Mouse (Mus musculus): ENCODE measurements around the gene Rtkn. TPM values are rescaled to one million over a fixed set of nuclear protein-coding genes. Genes with fewer than 3 reads are reported as not detected.
A peak's percentile ranks its signal among the peaks of the same experiment; 100 is the strongest.

Rtkn gene
- total RNA-seq, 1 experiment: 20.0 TPM

GRCm38 (mm10) chr6:83140044-83140443, 4.8 kb downstream of the Rtkn start:
- H3K27ac ChIP-seq (ENCODE audit: insufficient read depth, low read depth, low read length, poor library complexity, severe bottlenecking): no peak overlapping the region
- H3K4me1 ChIP-seq (ENCODE audit: control insufficient read depth in 2 of 2, insufficient read depth in 2 of 2, low read length in 2 of 2, poor library complexity in 1 of 2): peaks cover 3 to 10% of the 10 kb centered on the region in 2 experiments; a peak in 3 of 4 replicates
- no peak for DNase-seq (ENCODE audit: low read depth, low spot score)
- H3K36me3 ChIP-seq (ENCODE audit: control insufficient read depth, insufficient read depth, low read length, poor library complexity, severe bottlenecking): no peaks in the 10 kb centered on the region
- no peak overlapping the region for H3K9ac ChIP-seq (ENCODE audit: insufficient read depth, low read depth, low read length, poor library complexity, severe bottlenecking)
- no peak for TF ChIP-seq ZNF384 (IDR thresholded peaks at IDR 0.05; ENCODE audit: low read depth, low read length)
- in situ Hi-C loops (cut with MboI; ENCODE audit: low sequenced_read_pairs in 2 of 2, unreplicated experiment in 2 of 2): no loop called here
- H3K9me3 ChIP-seq (ENCODE audit: control insufficient read depth, insufficient read depth, low read depth, low read length): no peaks in the 10 kb centered on the region
- H3K4me3 ChIP-seq (ENCODE audit: insufficient read depth in 1 of 2, low read depth in 1 of 2, low read length in 2 of 2, poor library complexity in 1 of 2, severe bottlenecking in 1 of 2): no peak overlapping the region

- in situ Hi-C loops (cut with MboI; ENCODE audit: low sequenced_read_pairs in 2 of 2, unreplicated experiment in 2 of 2): no loop called here
These were observed 6.4 kb downstream of the Rtkn start for GRCm38 (mm10) chr6:83141636-83142035.

GRCm38 (mm10) chr6:83142211-83142731, 7.0 kb downstream of the Rtkn start:
- DNase-seq (ENCODE audit: low read depth, low spot score): no peak
- Histone ChIP-seq H3K27ac (ENCODE audit: insufficient read depth, low read depth, low read length, poor library complexity, severe bottlenecking) (no peak overlapping the region), H3K36me3 (ENCODE audit: control insufficient read depth, insufficient read depth, low read length, poor library complexity, severe bottlenecking) (no peaks in the 10 kb centered on the region), H3K9me3 (ENCODE audit: control insufficient read depth, insufficient read depth, low read depth, low read length) (no peaks in the 10 kb centered on the region), H3K9ac (ENCODE audit: insufficient read depth, low read depth, low read length, poor library complexity, severe bottlenecking) (peak overlapping the region; percentile 50), H3K4me1 (ENCODE audit: control insufficient read depth in 2 of 2, insufficient read depth in 2 of 2, low read length in 2 of 2, poor library complexity in 1 of 2) (peaks cover 9% of the 10 kb centered on the region in 2 experiments; a peak in 3 of 4 replicates), H3K4me3 (ENCODE audit: insufficient read depth in 1 of 2, low read depth in 1 of 2, low read length in 2 of 2, poor library complexity in 1 of 2, severe bottlenecking in 1 of 2) (peak overlapping the region; percentile 50 to 52)
- TF ChIP-seq CHD2 (IDR thresholded peaks at IDR 0.05; ENCODE audit: low read depth, low read length) (peak; percentile 64; the same call in 1 of the 2 replicates), MAFK (IDR thresholded peaks at IDR 0.05; ENCODE audit: insufficient read depth, low read depth, low read length) (no peak), ZNF384 (IDR thresholded peaks at IDR 0.05; ENCODE audit: low read depth, low read length) (no peak)
- in situ Hi-C loops (cut with MboI; ENCODE audit: low sequenced_read_pairs in 2 of 2, unreplicated experiment in 2 of 2): no loop called here

More at GRCm38 (mm10) chr6:83141636-83142035, 6.4 kb downstream of the Rtkn start:
- Histone ChIP-seq H3K4me3 (ENCODE audit: insufficient read depth in 1 of 2, low read depth in 1 of 2, low read length in 2 of 2, poor library complexity in 1 of 2, severe bottlenecking in 1 of 2) (peak overlapping the region in 1 of 2 experiments; percentile 50; a peak in 1 of 4 replicates), H3K4me1 (ENCODE audit: control insufficient read depth in 2 of 2, insufficient read depth in 2 of 2, low read length in 2 of 2, poor library complexity in 1 of 2) (peaks cover 5 to 9% of the 10 kb centered on the region in 2 experiments; a peak in 3 of 4 replicates), H3K36me3 (ENCODE audit: control insufficient read depth, insufficient read depth, low read length, poor library complexity, severe bottlenecking) (no peaks in the 10 kb centered on the region), H3K9ac (ENCODE audit: insufficient read depth, low read depth, low read length, poor library complexity, severe bottlenecking) (no peak overlapping the region), H3K27ac (ENCODE audit: insufficient read depth, low read depth, low read length, poor library complexity, severe bottlenecking) (no peak overlapping the region), H3K9me3 (ENCODE audit: control insufficient read depth, insufficient read depth, low read depth, low read length) (no peaks in the 10 kb centered on the region)
- no peak for DNase-seq (ENCODE audit: low read depth, low spot score)
- TF ChIP-seq ZNF384 (IDR thresholded peaks at IDR 0.05; ENCODE audit: low read depth, low read length) (no peak), HCFC1 (IDR thresholded peaks at IDR 0.05; ENCODE audit: borderline replicate concordance, insufficient read depth, low read length) (no peak), ZC3H11A (IDR thresholded peaks at IDR 0.05; ENCODE audit: borderline replicate concordance, low read depth, low read length) (no peak), CHD2 (IDR thresholded peaks at IDR 0.05; ENCODE audit: low read depth, low read length) (no peak), MAFK (IDR thresholded peaks at IDR 0.05; ENCODE audit: insufficient read depth, low read depth, low read length) (no peak)

GRCm38 (mm10) chr6:83142886-83143285, 7.6 kb downstream of the Rtkn start:
- Histone ChIP-seq H3K27ac (ENCODE audit: insufficient read depth, low read depth, low read length, poor library complexity, severe bottlenecking) (no peak overlapping the region), H3K4me1 (ENCODE audit: control insufficient read depth in 2 of 2, insufficient read depth in 2 of 2, low read length in 2 of 2, poor library complexity in 1 of 2) (peaks cover 9 to 10% of the 10 kb centered on the region in 2 experiments; a peak in 3 of 4 replicates), H3K36me3 (ENCODE audit: control insufficient read depth, insufficient read depth, low read length, poor library complexity, severe bottlenecking) (no peaks in the 10 kb centered on the region), H3K9me3 (ENCODE audit: control insufficient read depth, insufficient read depth, low read depth, low read length) (no peaks in the 10 kb centered on the region), H3K9ac (ENCODE audit: insufficient read depth, low read depth, low read length, poor library complexity, severe bottlenecking) (no peak overlapping the region), H3K4me3 (ENCODE audit: insufficient read depth in 1 of 2, low read depth in 1 of 2, low read length in 2 of 2, poor library complexity in 1 of 2, severe bottlenecking in 1 of 2) (peak overlapping the region in 1 of 2 experiments; percentile 50; a peak in 1 of 4 replicates)
- in situ Hi-C loops (cut with MboI; ENCODE audit: low sequenced_read_pairs in 2 of 2, unreplicated experiment in 2 of 2): no loop called here
- no peak for DNase-seq (ENCODE audit: low read depth, low spot score)
- TF ChIP-seq CHD2 (IDR thresholded peaks at IDR 0.05; ENCODE audit: low read depth, low read length) (no peak), ZC3H11A (IDR thresholded peaks at IDR 0.05; ENCODE audit: borderline replicate concordance, low read depth, low read length) (no peak), MAFK (IDR thresholded peaks at IDR 0.05; ENCODE audit: insufficient read depth, low read depth, low read length) (no peak), HCFC1 (IDR thresholded peaks at IDR 0.05; ENCODE audit: borderline replicate concordance, insufficient read depth, low read length) (no peak), ZNF384 (IDR thresholded peaks at IDR 0.05; ENCODE audit: low read depth, low read length) (no peak)

GRCm38 (mm10) chr6:83145209-83145608, 9.9 kb downstream of the Rtkn start:
- in situ Hi-C loops (cut with MboI; ENCODE audit: low sequenced_read_pairs in 2 of 2, unreplicated experiment in 2 of 2): no loop called here
- peaks cover 1 to 8% of the 10 kb centered on the region in 2 experiments; a peak in 2 of 4 replicates for H3K4me1 ChIP-seq (ENCODE audit: control insufficient read depth in 2 of 2, insufficient read depth in 2 of 2, low read length in 2 of 2, poor library complexity in 1 of 2)
- no peaks in the 10 kb centered on the region for H3K36me3 ChIP-seq (ENCODE audit: control insufficient read depth, insufficient read depth, low read length, poor library complexity, severe bottlenecking)
- no peak for DNase-seq (ENCODE audit: low read depth, low spot score)
- no peak overlapping the region for H3K27ac ChIP-seq (ENCODE audit: insufficient read depth, low read depth, low read length, poor library complexity, severe bottlenecking)
- H3K9ac ChIP-seq (ENCODE audit: insufficient read depth, low read depth, low read length, poor library complexity, severe bottlenecking): no peak overlapping the region
- TF ChIP-seq CHD2 (IDR thresholded peaks at IDR 0.05; ENCODE audit: low read depth, low read length) (no peak), ZNF384 (IDR thresholded peaks at IDR 0.05; ENCODE audit: low read depth, low read length) (no peak), HCFC1 (IDR thresholded peaks at IDR 0.05; ENCODE audit: borderline replicate concordance, insufficient read depth, low read length) (no peak), ZC3H11A (IDR thresholded peaks at IDR 0.05; ENCODE audit: borderline replicate concordance, low read depth, low read length) (no peak), MAFK (IDR thresholded peaks at IDR 0.05; ENCODE audit: insufficient read depth, low read depth, low read length) (no peak)
- H3K4me3 ChIP-seq (ENCODE audit: insufficient read depth in 1 of 2, low read depth in 1 of 2, low read length in 2 of 2, poor library complexity in 1 of 2, severe bottlenecking in 1 of 2): no peak overlapping the region
- H3K9me3 ChIP-seq (ENCODE audit: control insufficient read depth, insufficient read depth, low read depth, low read length): no peaks in the 10 kb centered on the region

Measured in ES-E14 (cell line).